Mouse (Mus musculus): ENCODE data around the gene Gm28043. TPM values are rescaled to one million over a fixed set of nuclear protein-coding genes. Genes with fewer than 3 reads are reported as not detected.
A peak's percentile ranks its signal among the peaks of the same experiment; 100 is the strongest.

The Gm28043 gene
- polyA plus RNA-seq (2012; rRNA removed): 0.98 and 1.2 TPM in 2 replicates

DNA sequence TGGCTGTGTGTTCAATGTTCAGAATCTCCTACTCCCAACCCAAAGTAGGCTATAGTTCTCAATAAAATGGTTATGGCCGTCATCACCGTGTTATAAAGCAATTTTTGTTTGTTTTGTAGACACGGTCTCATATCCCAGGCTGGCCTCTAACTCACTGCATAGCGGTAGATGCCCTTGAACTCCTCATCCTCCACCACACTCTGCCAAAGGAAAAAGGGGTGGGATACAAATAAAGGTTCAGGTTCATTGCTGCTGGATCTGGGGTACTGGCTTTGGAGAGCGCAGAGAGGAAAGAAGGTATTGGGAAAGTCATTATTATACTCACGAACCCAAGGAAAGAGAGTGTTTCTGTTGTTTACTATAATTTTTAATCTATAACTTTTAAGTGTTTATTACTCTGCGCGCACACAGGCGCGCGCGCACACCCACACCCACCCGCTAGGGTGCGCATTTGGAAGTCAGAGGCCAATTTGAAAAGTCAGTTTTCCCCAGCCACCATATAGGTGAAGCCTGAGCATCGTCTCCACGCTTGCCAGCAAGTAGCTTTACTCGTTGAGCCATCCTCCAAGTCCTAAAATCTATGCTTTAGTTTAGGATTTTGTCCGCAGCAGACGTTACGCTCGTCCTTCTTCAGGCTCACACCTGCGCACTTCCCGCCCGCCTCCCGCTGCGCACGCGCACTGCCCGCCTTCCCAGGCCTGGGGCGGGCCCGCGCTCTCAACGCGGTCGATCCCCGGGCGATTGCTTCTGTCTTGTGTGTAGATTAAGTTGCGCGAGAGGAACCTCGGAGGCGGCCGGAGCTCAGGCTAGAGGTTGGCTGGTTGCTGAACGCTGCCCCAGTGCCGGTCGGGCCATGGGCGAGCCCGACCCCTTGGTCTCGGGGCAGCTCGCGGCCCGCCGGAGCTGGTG lies at the start of gene Gm28043, which contains the start of gene Rnf8:
Gene Gm28043 (plus strand): TSS at position 762 of the 909 bp plus-strand sequence.
Gene Rnf8 (plus strand): TSS at position 676 of the 909 bp plus-strand sequence.
- H3K27me3 ChIP-seq (ENCODE audit: control insufficient read depth, insufficient read depth, low read length): no peaks in the 10 kb centered on the region
- TF ChIP-seq POLR2A (IDR thresholded peaks at IDR 0.05; ENCODE audit: control insufficient read depth, low read depth, low read length): 0 out of 2 replicates have a peak, but pooled peaks have one; percentile 32
- peak; percentile 37; the same call in 1 of the 2 replicates for TF ChIP-seq CTCF (IDR thresholded peaks at IDR 0.05; ENCODE audit: control insufficient read depth, insufficient read depth, insufficient replicate concordance, low read depth, low read length)
- H3K36me3 ChIP-seq (ENCODE audit: control insufficient read depth, insufficient read depth, low read length): peaks cover 2% of the 10 kb centered on the region
- H3K4me1 ChIP-seq (ENCODE audit: control insufficient read depth, insufficient read depth, low read length): peaks cover 11% of the 10 kb centered on the region
- peak within 1 kb of the TSS; percentile 92 for H3K4me3 ChIP-seq (ENCODE audit: control insufficient read depth, low read depth, low read length)
- peak within 1 kb of the TSS; percentile 98 for H3K27ac ChIP-seq (ENCODE audit: control insufficient read depth, insufficient read depth, low read depth, low read length)

DNA sequence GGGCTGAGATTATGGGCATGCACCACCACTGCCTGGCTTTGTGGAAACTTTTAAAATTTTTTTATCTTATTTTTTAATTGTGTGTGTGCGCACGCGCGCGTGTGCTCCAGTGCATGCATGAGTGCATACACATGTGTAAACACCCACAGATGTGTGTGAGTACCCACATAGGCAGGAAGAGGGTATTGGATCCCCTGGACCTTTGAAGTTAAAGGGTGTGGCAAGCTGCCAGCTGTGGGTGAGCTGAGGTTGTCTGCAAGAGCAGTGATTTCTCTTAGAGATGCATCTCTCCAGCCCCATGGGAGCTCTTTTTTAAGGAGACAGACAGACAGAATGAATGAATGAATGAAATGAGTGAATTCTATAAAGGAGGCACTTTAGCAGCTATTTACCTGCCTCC lies 49.2 kb upstream of the Gm28043 start:
- H3K4me3 ChIP-seq (ENCODE audit: control insufficient read depth, low read depth, low read length): no peak overlapping the region
- TF ChIP-seq CTCF (IDR thresholded peaks at IDR 0.05; ENCODE audit: control insufficient read depth, insufficient read depth, insufficient replicate concordance, low read depth, low read length) (no peak), POLR2A (IDR thresholded peaks at IDR 0.05; ENCODE audit: control insufficient read depth, low read depth, low read length) (no peak)
- H3K27me3 ChIP-seq (ENCODE audit: control insufficient read depth, insufficient read depth, low read length): no peaks in the 10 kb centered on the region
- no peak overlapping the region for H3K27ac ChIP-seq (ENCODE audit: control insufficient read depth, insufficient read depth, low read depth, low read length)
- no peaks in the 10 kb centered on the region; the same call in 1 of the 2 replicates for H3K36me3 ChIP-seq (ENCODE audit: control insufficient read depth, insufficient read depth, low read length)
- no peaks in the 10 kb centered on the region for H3K4me1 ChIP-seq (ENCODE audit: control insufficient read depth, insufficient read depth, low read length)

- Histone ChIP-seq H3K27me3 (ENCODE audit: control insufficient read depth, insufficient read depth, low read length) (no peaks in the 10 kb centered on the region), H3K36me3 (ENCODE audit: control insufficient read depth, insufficient read depth, low read length) (no peaks in the 10 kb centered on the region; the same call in 1 of the 2 replicates), H3K4me3 (ENCODE audit: control insufficient read depth, low read depth, low read length) (no peak overlapping the region), H3K27ac (ENCODE audit: control insufficient read depth, insufficient read depth, low read depth, low read length) (no peak overlapping the region), H3K4me1 (ENCODE audit: control insufficient read depth, insufficient read depth, low read length) (no peaks in the 10 kb centered on the region)
- no peak for TF ChIP-seq CTCF (IDR thresholded peaks at IDR 0.05; ENCODE audit: control insufficient read depth, insufficient read depth, insufficient replicate concordance, low read depth, low read length)
Measured at GRCm38 (mm10) chr17:29568435-29568834, 46.2 kb upstream of the Gm28043 start.

GRCm38 (mm10) chr17:29569831-29570230 lies 44.8 kb upstream of the Gm28043 start:
- no peaks in the 10 kb centered on the region for H3K4me1 ChIP-seq (ENCODE audit: control insufficient read depth, insufficient read depth, low read length)
- H3K27me3 ChIP-seq (ENCODE audit: control insufficient read depth, insufficient read depth, low read length): no peaks in the 10 kb centered on the region
- TF ChIP-seq POLR2A (IDR thresholded peaks at IDR 0.05; ENCODE audit: control insufficient read depth, low read depth, low read length): no peak
- TF ChIP-seq CTCF (IDR thresholded peaks at IDR 0.05; ENCODE audit: control insufficient read depth, insufficient read depth, insufficient replicate concordance, low read depth, low read length): no peak
- H3K27ac ChIP-seq (ENCODE audit: control insufficient read depth, insufficient read depth, low read depth, low read length): no peak overlapping the region
- no peak overlapping the region for H3K4me3 ChIP-seq (ENCODE audit: control insufficient read depth, low read depth, low read length)
- no peaks in the 10 kb centered on the region; the same call in 1 of the 2 replicates for H3K36me3 ChIP-seq (ENCODE audit: control insufficient read depth, insufficient read depth, low read length)

GRCm38 (mm10) chr17:29579579-29580126 lies 35.0 kb upstream of the Gm28043 start:
- H3K27ac ChIP-seq (ENCODE audit: control insufficient read depth, insufficient read depth, low read depth, low read length): no peak overlapping the region
- peaks cover 4% of the 10 kb centered on the region for H3K36me3 ChIP-seq (ENCODE audit: control insufficient read depth, insufficient read depth, low read length)

GRCm38 (mm10) chr17:29583569-29583968 lies 31.1 kb upstream of the Gm28043 start:
- TF ChIP-seq CTCF (IDR thresholded peaks at IDR 0.05; ENCODE audit: control insufficient read depth, insufficient read depth, insufficient replicate concordance, low read depth, low read length) (no peak), POLR2A (IDR thresholded peaks at IDR 0.05; ENCODE audit: control insufficient read depth, low read depth, low read length) (no peak)
- Histone ChIP-seq H3K36me3 (ENCODE audit: control insufficient read depth, insufficient read depth, low read length) (peaks cover 4% of the 10 kb centered on the region), H3K4me3 (ENCODE audit: control insufficient read depth, low read depth, low read length) (no peak overlapping the region), H3K4me1 (ENCODE audit: control insufficient read depth, insufficient read depth, low read length) (no peaks in the 10 kb centered on the region), H3K27me3 (ENCODE audit: control insufficient read depth, insufficient read depth, low read length) (no peaks in the 10 kb centered on the region), H3K27ac (ENCODE audit: control insufficient read depth, insufficient read depth, low read depth, low read length) (no peak overlapping the region)

More at GRCm38 (mm10) chr17:29579579-29580126, 35.0 kb upstream of the Gm28043 start:
- no peak overlapping the region; the same call in 1 of the 2 replicates for H3K4me3 ChIP-seq (ENCODE audit: control insufficient read depth, low read depth, low read length)
- peaks cover 5% of the 10 kb centered on the region; the same call in 1 of the 2 replicates for H3K4me1 ChIP-seq (ENCODE audit: control insufficient read depth, insufficient read depth, low read length)
- no peaks in the 10 kb centered on the region for H3K27me3 ChIP-seq (ENCODE audit: control insufficient read depth, insufficient read depth, low read length)
- no peak for TF ChIP-seq CTCF (IDR thresholded peaks at IDR 0.05; ENCODE audit: control insufficient read depth, insufficient read depth, insufficient replicate concordance, low read depth, low read length)
- TF ChIP-seq POLR2A (IDR thresholded peaks at IDR 0.05; ENCODE audit: control insufficient read depth, low read depth, low read length): no peak

GRCm38 (mm10) chr17:29584306-29584705 lies 30.4 kb upstream of the Gm28043 start:
- Histone ChIP-seq H3K36me3 (ENCODE audit: control insufficient read depth, insufficient read depth, low read length) (peaks cover 4% of the 10 kb centered on the region), H3K4me1 (ENCODE audit: control insufficient read depth, insufficient read depth, low read length) (no peaks in the 10 kb centered on the region)

More at GRCm38 (mm10) chr17:29584306-29584705, 30.4 kb upstream of the Gm28043 start:
- TF ChIP-seq CTCF (IDR thresholded peaks at IDR 0.05; ENCODE audit: control insufficient read depth, insufficient read depth, insufficient replicate concordance, low read depth, low read length) (no peak), POLR2A (IDR thresholded peaks at IDR 0.05; ENCODE audit: control insufficient read depth, low read depth, low read length) (no peak)
- H3K27me3 ChIP-seq (ENCODE audit: control insufficient read depth, insufficient read depth, low read length): no peaks in the 10 kb centered on the region
- H3K27ac ChIP-seq (ENCODE audit: control insufficient read depth, insufficient read depth, low read depth, low read length): no peak overlapping the region
- no peak overlapping the region for H3K4me3 ChIP-seq (ENCODE audit: control insufficient read depth, low read depth, low read length)

Measured in testis, adult 2 months (tissue).